Mouse (Mus musculus) embryonic facial prominence, embryonic 10.5 days (tissue): ENCODE measurements around the gene Vps37c. TPM values are rescaled to one million over a fixed set of nuclear protein-coding genes. Genes with fewer than 3 reads are reported as not detected.

ENCODE experiments used
- DNase-seq: peaks from one replicate; pipeline ENCODE4 v3.0.0-alpha.2; 2017; ENCODE audit warnings: low spot score
- H3K27ac ChIP-seq: fragments of 300-500 bp; sonication (generic); replicated peaks from 2 replicates; pipeline ENCODE4 v1.5.1; 2016; ENCODE audit warnings: mild to moderate bottlenecking
- H3K27me3 ChIP-seq: fragments of 300-500 bp; sonication (generic); replicated peaks from 2 replicates; pipeline ENCODE4 v1.6.1; 2016; ENCODE audit warnings: low read depth, mild to moderate bottlenecking; ENCODE audit not compliant: poor library complexity, severe bottlenecking
- H3K36me3 ChIP-seq: fragments of 300-500 bp; sonication (generic); replicated peaks from 2 replicates; pipeline ENCODE4 v1.6.1; 2016; ENCODE audit warnings: mild to moderate bottlenecking, moderate library complexity
- H3K4me1 ChIP-seq: fragments of 300-500 bp; sonication (generic); 2 replicates; pipeline ENCODE4 v1.6.1; 2016
- H3K4me3 ChIP-seq: fragments of 300-500 bp; sonication (generic); 2 replicates; pipeline ENCODE4 v1.5.1; 2016; ENCODE audit warnings: mild to moderate bottlenecking, moderate library complexity
- H3K9me3 ChIP-seq: fragments of 300-500 bp; sonication (generic); 2 replicates; pipeline ENCODE4 v1.6.1; 2016; ENCODE audit warnings: mild to moderate bottlenecking
- WGBS: fragments of 180-500 bp; shearing (Covaris S2); methylation state at CpG from one replicate; pipeline ENCODE4 v1.1.7; 2016; 5-methylcytosine and 5-hydroxymethylcytosine counted together
- polyA plus RNA-seq: library from polyadenylated mRNA; unstranded; fragments of >200 nt; fragmentation: Nextera tagmentation; extraction: Ambion mirVana; gene quantifications from 2 replicates; pipeline ENCODE4 v1.2.1, GENCODE M21; 2016

Vps37c gene
- polyA plus RNA-seq, 1 experiment from 2014 or later, result 40.8 TPM

GRCm38 (mm10) chr19:10720524-10720923 lies 32.0 kb downstream of the Vps37c start:
- peaks cover 46% of the 10 kb centered on the region for H3K4me1 ChIP-seq
- H3K27ac ChIP-seq, result peak overlapping the region; percentile 3
- H3K9me3 ChIP-seq, result no peaks in the 10 kb centered on the region
- WGBS, result 32% methylated on average over 3 of the region's 3 CpGs
- peak; percentile 18 for DNase-seq
- H3K27me3 ChIP-seq, result peaks cover 13% of the 10 kb centered on the region
- H3K36me3 ChIP-seq, result no peaks in the 10 kb centered on the region
- H3K4me3 ChIP-seq, result no peak overlapping the region

GRCm38 (mm10) chr19:10721064-10721463 lies 32.5 kb downstream of the Vps37c start:
- no peak for DNase-seq
- Histone ChIP-seq H3K36me3 (no peaks in the 10 kb centered on the region), H3K4me3 (no peak overlapping the region), H3K9me3 (no peaks in the 10 kb centered on the region), H3K27ac (peak overlapping the region; percentile 3), H3K27me3 (peaks cover 13% of the 10 kb centered on the region), H3K4me1 (peaks cover 46% of the 10 kb centered on the region)
- WGBS, result 53% methylated on average over 5 of the region's 5 CpGs

- H3K4me1 ChIP-seq, result peaks cover 49% of the 10 kb centered on the region
- 25% methylated on average over 13 of the region's 13 CpGs for WGBS
- DNase-seq, result no peak
- peaks cover 13% of the 10 kb centered on the region for H3K27me3 ChIP-seq
- no peaks in the 10 kb centered on the region for H3K36me3 ChIP-seq
- H3K27ac ChIP-seq, result peak overlapping the region; percentile 58
- no peaks in the 10 kb centered on the region for H3K9me3 ChIP-seq
- no peak overlapping the region for H3K4me3 ChIP-seq
Measured at GRCm38 (mm10) chr19:10723084-10723483, 34.5 kb downstream of the Vps37c start.

- Histone ChIP-seq H3K36me3 (no peaks in the 10 kb centered on the region), H3K4me3 (no peak overlapping the region), H3K9me3 (no peaks in the 10 kb centered on the region), H3K4me1 (peaks cover 49% of the 10 kb centered on the region), H3K27me3 (peaks cover 13% of the 10 kb centered on the region), H3K27ac (peak overlapping the region; percentile 58; the same call in 1 of the 2 replicates)
- 42% methylated on average over 5 of the region's 5 CpGs for WGBS
- peak; percentile 52 for DNase-seq
Measured at GRCm38 (mm10) chr19:10723649-10724048, 35.1 kb downstream of the Vps37c start.

GRCm38 (mm10) chr19:10724629-10725363 lies 36.3 kb downstream of the Vps37c start:
- Histone ChIP-seq H3K9me3 (no peaks in the 10 kb centered on the region), H3K27ac (peak overlapping the region; percentile 61), H3K27me3 (peaks cover 13% of the 10 kb centered on the region), H3K4me1 (peaks cover 43% of the 10 kb centered on the region), H3K4me3 (no peak overlapping the region), H3K36me3 (no peaks in the 10 kb centered on the region)
- 74% methylated on average over 13 of the region's 13 CpGs for WGBS
- no peak for DNase-seq

- no peaks in the 10 kb centered on the region for H3K27me3 ChIP-seq
- H3K9me3 ChIP-seq, result no peaks in the 10 kb centered on the region
- peaks cover 4% of the 10 kb centered on the region for H3K4me1 ChIP-seq
- no peak overlapping the region for H3K4me3 ChIP-seq
- H3K36me3 ChIP-seq, result no peaks in the 10 kb centered on the region
- 89% methylated on average over 10 of the region's 10 CpGs for WGBS
- no peak overlapping the region for H3K27ac ChIP-seq
- no peak for DNase-seq
Measured at GRCm38 (mm10) chr19:10729889-10730288, 41.4 kb downstream of the Vps37c start.

- H3K4me1 ChIP-seq, result 0 out of 2 replicates have a peak, but pooled peaks cover 2% of the 10 kb centered on the region
Measured at GRCm38 (mm10) chr19:10730469-10730868, 41.9 kb downstream of the Vps37c start.

GRCm38 (mm10) chr19:10731975-10732374 lies 43.4 kb downstream of the Vps37c start:
- Histone ChIP-seq H3K27me3 (no peaks in the 10 kb centered on the region), H3K4me3 (no peak overlapping the region), H3K9me3 (no peaks in the 10 kb centered on the region), H3K27ac (no peak overlapping the region), H3K4me1 (no peaks in the 10 kb centered on the region), H3K36me3 (no peaks in the 10 kb centered on the region)
- no peak for DNase-seq
- WGBS, result 96% methylated on average over 7 of the region's 7 CpGs

More at GRCm38 (mm10) chr19:10730469-10730868, 41.9 kb downstream of the Vps37c start:
- DNase-seq, result no peak
- Histone ChIP-seq H3K27ac (no peak overlapping the region), H3K4me3 (no peak overlapping the region), H3K9me3 (no peaks in the 10 kb centered on the region), H3K27me3 (no peaks in the 10 kb centered on the region), H3K36me3 (no peaks in the 10 kb centered on the region)
- 77% methylated on average over 5 of the region's 5 CpGs for WGBS

GRCm38 (mm10) chr19:10732741-10733140 lies 44.2 kb downstream of the Vps37c start:
- no peak for DNase-seq

GRCm38 (mm10) chr19:10733501-10734127 lies 45.1 kb downstream of the Vps37c start:
- Histone ChIP-seq H3K27me3 (no peaks in the 10 kb centered on the region), H3K27ac (no peak overlapping the region; the same call in 1 of the 2 replicates), H3K9me3 (no peaks in the 10 kb centered on the region), H3K36me3 (no peaks in the 10 kb centered on the region), H3K4me1 (no peaks in the 10 kb centered on the region), H3K4me3 (no peak overlapping the region)
- 88% methylated on average over 10 of the region's 10 CpGs for WGBS
- no peak for DNase-seq

More at GRCm38 (mm10) chr19:10732741-10733140, 44.2 kb downstream of the Vps37c start:
- no peak overlapping the region for H3K4me3 ChIP-seq
- H3K4me1 ChIP-seq, result no peaks in the 10 kb centered on the region
- no peaks in the 10 kb centered on the region for H3K9me3 ChIP-seq
- H3K36me3 ChIP-seq, result no peaks in the 10 kb centered on the region
- 94% methylated on average over 7 of the region's 7 CpGs for WGBS
- H3K27me3 ChIP-seq, result no peaks in the 10 kb centered on the region
- H3K27ac ChIP-seq, result no peak overlapping the region

GRCm38 (mm10) chr19:10734554-10734953 lies 46.0 kb downstream of the Vps37c start:
- Histone ChIP-seq H3K4me1 (no peaks in the 10 kb centered on the region), H3K27me3 (no peaks in the 10 kb centered on the region), H3K27ac (no peak overlapping the region), H3K4me3 (no peak overlapping the region), H3K9me3 (no peaks in the 10 kb centered on the region), H3K36me3 (no peaks in the 10 kb centered on the region)
- WGBS, result 85% methylated on average over 7 of the region's 7 CpGs
- DNase-seq, result no peak

GRCm38 (mm10) chr19:10735061-10735460 lies 46.5 kb downstream of the Vps37c start:
- Histone ChIP-seq H3K27ac (no peak overlapping the region), H3K9me3 (no peaks in the 10 kb centered on the region), H3K27me3 (no peaks in the 10 kb centered on the region), H3K36me3 (no peaks in the 10 kb centered on the region), H3K4me1 (no peaks in the 10 kb centered on the region), H3K4me3 (no peak overlapping the region)
- no peak for DNase-seq
- 87% methylated on average over 3 of the region's 3 CpGs for WGBS

- H3K9me3 ChIP-seq, result no peaks in the 10 kb centered on the region
- DNase-seq, result no peak
- H3K4me1 ChIP-seq, result peaks cover 4% of the 10 kb centered on the region
- no peaks in the 10 kb centered on the region for H3K36me3 ChIP-seq
- 95% methylated on average over 7 of the region's 7 CpGs for WGBS
- no peaks in the 10 kb centered on the region for H3K27me3 ChIP-seq
- no peak overlapping the region for H3K27ac ChIP-seq
- H3K4me3 ChIP-seq, result no peak overlapping the region
Measured at GRCm38 (mm10) chr19:10735861-10736260, 47.3 kb downstream of the Vps37c start.
